Mouse (Mus musculus): ENCODE data around the gene Aph1b.
"Not testable (repeated sequence)": the region's sequence is repeated elsewhere in the genome, so short reads cannot be mapped to it uniquely, and the experiment has no call there.

Aph1b gene

GRCm38 (mm10) chr9:66795464-66796324 lies at the start of gene Aph1b:
Gene Aph1b (minus strand): TSS chr9:66795490.
- DNase-seq = peak; percentile 88 to 92

- DNase-seq = no peak
Observed at GRCm38 (mm10) chr9:66835097-66835480, 39.8 kb upstream of the Aph1b start.

- peak; percentile 98 to 99 for DNase-seq
Observed at GRCm38 (mm10) chr9:66834318-66835096, 39.2 kb upstream of the Aph1b start, which contains the start of gene Aph1c. Gene Aph1c (minus strand): TSS chr9:66834726.

DNA sequence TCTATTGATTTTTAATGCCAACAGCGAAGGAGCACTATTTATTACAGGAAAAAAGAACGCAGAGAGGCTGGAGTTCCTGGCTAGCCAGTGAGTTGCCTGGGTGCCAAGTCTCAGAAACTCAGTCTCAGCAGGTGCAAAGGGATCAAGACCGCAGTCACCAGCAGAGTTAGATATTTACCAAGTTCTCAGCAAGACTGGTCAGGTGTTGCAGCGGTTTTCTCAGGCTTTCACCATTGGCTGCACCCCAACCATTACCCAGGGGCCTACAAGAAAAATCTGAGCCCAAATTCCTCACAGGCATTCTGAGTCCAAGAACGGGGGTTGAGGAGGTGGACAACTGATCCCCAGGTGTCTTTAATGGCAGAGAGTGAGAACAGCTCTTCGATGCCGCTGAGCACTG lies 38.6 kb upstream of the Aph1b start:
- no peak for DNase-seq

GRCm38 (mm10) chr9:66832366-66832908 lies 37.1 kb upstream of the Aph1b start:
- DNase-seq = no peak

- no peak for DNase-seq
Observed at GRCm38 (mm10) chr9:66825990-66826389, 30.7 kb upstream of the Aph1b start.

DNA sequence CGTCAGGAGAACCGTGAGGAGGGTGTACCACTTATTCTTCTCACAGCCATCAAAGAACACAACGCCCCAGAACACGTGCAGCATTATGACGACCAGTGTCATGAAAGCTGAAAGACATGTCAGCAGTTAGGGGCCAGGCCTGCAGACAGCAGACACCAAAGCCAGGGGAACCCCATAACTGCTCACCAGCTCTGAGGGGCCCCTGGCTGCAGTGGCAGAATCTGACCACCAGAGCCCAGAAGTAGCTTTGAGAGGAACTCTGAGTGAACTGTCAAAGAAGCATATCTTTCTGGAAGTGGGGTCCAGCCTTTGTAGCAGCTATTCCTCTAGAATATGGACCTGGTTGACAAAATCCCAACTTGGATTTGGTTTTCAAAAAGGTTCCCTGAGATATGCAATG lies 27.0 kb upstream of the Aph1b start:
- DNase-seq = not testable (repeated sequence)

GRCm38 (mm10) chr9:66820996-66821395 lies 25.7 kb upstream of the Aph1b start:
- DNase-seq = no peak

GRCm38 (mm10) chr9:66813392-66813791 lies 18.1 kb upstream of the Aph1b start:
- DNase-seq = no peak

DNA sequence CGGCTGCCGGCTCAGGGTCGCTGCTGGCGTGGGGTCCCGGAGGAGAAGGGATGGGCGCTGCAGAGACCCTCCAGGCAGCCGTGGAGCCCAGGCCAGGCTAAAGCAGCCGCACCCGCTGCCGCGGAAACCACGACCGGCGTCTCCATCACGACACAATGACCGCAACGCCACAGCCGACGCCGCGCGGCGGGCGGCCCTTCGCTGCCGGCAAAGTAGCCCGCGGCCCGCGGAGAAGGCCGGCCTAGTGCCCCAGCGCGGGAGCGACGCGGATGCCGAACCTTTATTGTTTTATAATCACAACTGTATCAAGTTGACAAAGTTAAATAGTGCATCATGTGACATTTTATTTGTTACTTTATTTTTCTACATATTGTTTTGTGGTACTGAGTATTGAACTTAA lies 10.7 kb upstream of the Aph1b start:
- DNase-seq = not testable (repeated sequence)

DNA sequence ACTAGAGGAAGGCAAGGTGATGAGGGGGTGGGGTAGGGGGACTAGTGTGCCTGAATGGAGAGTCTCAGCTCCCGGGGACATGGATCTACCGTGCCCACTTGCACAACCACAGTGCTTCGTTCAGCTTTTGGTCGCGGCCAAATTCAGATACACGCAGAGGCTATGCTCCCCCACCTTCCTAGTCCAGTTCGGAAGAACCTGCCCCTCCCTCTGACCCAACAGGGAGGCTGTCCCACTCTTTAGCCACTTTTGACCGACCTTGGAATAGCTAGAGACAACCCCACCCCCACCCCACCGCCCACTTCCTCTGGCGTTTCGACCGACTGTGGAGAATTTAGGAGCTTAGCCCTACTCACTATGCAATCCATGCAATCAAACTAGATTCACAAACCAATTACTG lies 6.7 kb upstream of the Aph1b start:
- DNase-seq = no peak

- DNase-seq = no peak
Observed at GRCm38 (mm10) chr9:66796739-66797138, 1.4 kb upstream of the Aph1b start, which contains the start of gene Gm10647. Gene Gm10647 (plus strand): TSS chr9:66797039.

GRCm38 (mm10) chr9:66794629-66795463 lies 444 bp downstream of the Aph1b start:
- DNase-seq = no peak

DNA sequence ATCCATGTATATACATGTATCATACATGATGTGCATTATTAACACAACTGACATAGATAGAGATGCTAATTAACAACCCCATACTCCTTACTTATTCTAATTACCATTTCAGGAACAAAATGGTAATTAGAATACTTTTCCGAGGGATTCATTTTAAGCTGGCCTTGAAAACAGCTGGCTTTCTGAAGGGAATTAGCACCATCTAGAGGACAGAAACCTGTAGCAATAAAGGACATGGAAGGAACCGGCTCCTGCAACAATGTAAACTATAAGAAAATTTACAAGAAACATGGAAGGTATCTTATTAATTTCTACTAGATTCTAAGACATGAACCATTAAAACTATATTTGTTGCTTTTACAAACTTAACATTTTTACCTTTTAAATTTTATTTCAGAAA lies 7.5 kb downstream of the Aph1b start:
- no peak for DNase-seq

DNA sequence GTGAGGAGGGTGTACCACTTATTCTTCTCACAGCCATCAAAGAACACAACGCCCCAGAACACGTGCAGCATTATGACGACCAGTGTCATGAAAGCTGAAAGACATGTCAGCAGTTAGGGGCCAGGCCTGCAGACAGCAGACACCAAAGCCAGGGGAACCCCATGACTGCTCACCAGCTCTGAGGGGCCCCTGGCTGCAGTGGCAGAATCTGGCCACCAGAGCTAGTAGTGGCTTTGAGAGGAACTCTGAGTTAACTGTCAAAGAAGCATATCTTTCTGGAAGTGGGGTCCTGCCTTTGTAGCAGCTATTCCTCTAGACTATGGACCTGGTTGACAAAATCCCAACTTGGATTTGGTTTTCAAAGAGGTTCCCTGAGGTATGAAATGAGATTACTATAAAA lies 10.7 kb downstream of the Aph1b start:
- not testable (repeated sequence) for DNase-seq

DNA sequence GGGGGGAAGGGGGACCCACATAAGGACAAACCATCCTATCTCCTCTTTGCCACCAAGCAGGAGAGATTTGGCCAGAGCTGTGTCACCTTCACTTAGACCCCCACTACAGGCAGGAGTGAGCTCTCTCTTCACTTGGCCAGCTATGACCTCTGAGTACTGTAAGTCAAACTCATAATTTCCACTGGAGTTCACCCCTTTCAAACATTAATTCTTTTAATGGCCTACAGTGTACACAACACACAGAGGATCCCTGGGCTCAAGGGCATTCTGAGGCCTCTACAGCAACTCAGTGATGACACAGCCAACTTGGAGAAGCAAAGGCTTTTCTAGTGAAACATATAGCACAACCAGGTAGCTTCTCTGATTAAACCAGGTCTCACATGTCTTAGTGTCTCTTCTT lies 24.6 kb downstream of the Aph1b start:
- DNase-seq = no peak

- DNase-seq = no peak
Observed at GRCm38 (mm10) chr9:66769275-66769674, 26.0 kb downstream of the Aph1b start.

DNA sequence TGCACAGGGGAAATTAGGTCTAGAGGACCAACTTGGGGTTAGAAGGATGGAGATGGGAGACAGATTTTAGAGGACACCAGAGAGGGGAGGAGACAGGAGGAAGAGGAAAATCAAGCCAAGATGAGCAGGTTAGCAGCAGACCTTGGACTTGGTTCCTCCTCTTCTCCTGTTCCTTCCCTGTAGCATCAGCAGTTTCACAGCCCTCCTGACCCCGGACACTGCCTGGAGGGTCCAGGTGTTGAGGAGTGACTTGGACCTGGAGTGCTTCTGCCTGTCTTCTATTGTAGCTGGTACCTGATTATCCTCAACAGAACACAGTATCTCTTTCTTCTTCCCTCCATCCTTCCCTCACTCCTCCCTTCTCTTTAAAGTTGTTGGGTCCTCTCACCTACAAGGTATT lies 26.6 kb downstream of the Aph1b start:
- no peak for DNase-seq

DNA sequence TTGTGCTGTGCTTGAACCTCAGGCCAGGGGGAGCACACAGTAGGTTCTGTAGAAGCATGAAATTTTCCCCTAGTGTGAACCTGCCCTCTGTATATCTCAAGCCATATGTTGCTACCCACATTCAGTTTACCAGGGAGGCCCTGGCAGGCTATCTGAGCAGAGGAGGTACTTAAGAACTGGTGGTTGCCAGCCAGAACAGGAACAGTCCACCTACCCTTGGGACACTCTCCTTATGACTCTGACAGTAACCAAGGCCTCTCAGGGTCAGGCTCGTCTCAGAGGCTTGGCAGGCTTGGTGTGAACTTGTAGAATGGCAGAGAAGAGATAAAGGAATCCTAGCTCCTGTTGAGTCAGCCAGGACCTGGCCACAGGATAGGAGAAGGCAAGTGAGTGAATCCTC lies 34.3 kb downstream of the Aph1b start:
- no peak for DNase-seq

DNA sequence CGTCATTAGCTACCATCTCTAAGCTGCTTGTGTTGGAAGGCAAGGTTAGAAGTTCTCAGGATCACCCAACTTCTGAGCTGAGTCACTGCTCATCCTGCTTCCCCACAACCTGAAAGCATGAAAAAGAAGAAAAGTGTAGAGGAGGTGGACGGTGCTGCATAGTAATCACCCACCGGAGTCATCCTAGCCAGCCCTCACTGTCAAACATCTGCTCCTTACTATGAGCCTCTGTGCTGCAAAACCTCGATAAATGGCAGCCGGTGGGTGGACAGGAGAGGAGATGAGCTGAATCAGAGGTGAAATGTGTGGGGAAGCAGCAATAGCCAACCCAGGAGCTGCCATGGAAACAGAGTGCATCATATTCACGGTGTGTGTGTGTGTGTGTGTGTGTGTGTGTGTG lies 42.4 kb downstream of the Aph1b start:
- DNase-seq = no peak

GRCm38 (mm10) chr9:66748390-66748789 lies 46.9 kb downstream of the Aph1b start:
- DNase-seq = no peak

- no peak for DNase-seq
Observed at GRCm38 (mm10) chr9:66744531-66744930, 50.8 kb downstream of the Aph1b start.

- no peak for DNase-seq
Observed at GRCm38 (mm10) chr9:66739516-66739915, 55.8 kb downstream of the Aph1b start.

Data from thymus, adult 18-20 months (tissue).